Mouse (Mus musculus) small intestine, adult 2 months (tissue): ENCODE measurements at regions not wholly inside any gene's neighbourhood (a gene's known extent, or its start where the extent isn't known, plus 50 kb on each side); places are given as distances from the start of the nearest gene placed in this dataset.

ENCODE experiments used
- CTCF ChIP-seq: fragments of 200-500 bp; IDR thresholded peaks from 2 replicates; pipeline ENCODE4 v1.5.1; 2012; ENCODE audit warnings: low read depth, mild to moderate bottlenecking, control low read depth, inconsistent platforms, low read length, moderate library complexity, mixed read lengths; ENCODE audit not compliant: insufficient replicate concordance, insufficient read length; ENCODE audit errors: extremely low read depth
- POLR2A ChIP-seq: fragments of 200-500 bp; IDR thresholded peaks from 2 replicates; pipeline ENCODE4 v1.6.1; 2012; ENCODE audit warnings: low read depth, mild to moderate bottlenecking, control low read depth, inconsistent platforms, low read length, moderate library complexity

GRCm38 (mm10) chr13:97358781-97359305 lies 117.9 kb downstream of the Enc1 start:
- TF ChIP-seq POLR2A (no peak), CTCF (no peak)
